Mouse (Mus musculus): ENCODE data around the gene Ryr1. TPM values are rescaled to one million over a fixed set of nuclear protein-coding genes. Genes with fewer than 3 reads are reported as not detected.

Ryr1 gene
- polyA plus RNA-seq (2016; fragmentation: Nextera tagmentation; extraction: Ambion mirVana) = 0.51 and 0.97 TPM in 2 replicates

GRCm38 (mm10) chr7:29124970-29125369 lies at the start of gene Ryr1:
Gene Ryr1, minus strand, starts transcription at chr7:29125179.
- DNase-seq (ENCODE audit: low spot score) = peak; percentile 71
- peaks cover 21% of the 10 kb centered on the region for H3K4me1 ChIP-seq (replicated peaks)
- H3K27ac ChIP-seq = peak within 1 kb of the TSS; percentile 78
- H3K27me3 ChIP-seq (ENCODE audit: insufficient read depth, poor library complexity, severe bottlenecking) = peaks cover 15% of the 10 kb centered on the region
- H3K4me3 ChIP-seq = peak within 1 kb of the TSS; percentile 61
- H3K36me3 ChIP-seq = no peaks in the 10 kb centered on the region
- under 1% methylated on average over 16 of the region's 16 CpGs for WGBS
- H3K9me3 ChIP-seq = no peaks in the 10 kb centered on the region

DNA sequence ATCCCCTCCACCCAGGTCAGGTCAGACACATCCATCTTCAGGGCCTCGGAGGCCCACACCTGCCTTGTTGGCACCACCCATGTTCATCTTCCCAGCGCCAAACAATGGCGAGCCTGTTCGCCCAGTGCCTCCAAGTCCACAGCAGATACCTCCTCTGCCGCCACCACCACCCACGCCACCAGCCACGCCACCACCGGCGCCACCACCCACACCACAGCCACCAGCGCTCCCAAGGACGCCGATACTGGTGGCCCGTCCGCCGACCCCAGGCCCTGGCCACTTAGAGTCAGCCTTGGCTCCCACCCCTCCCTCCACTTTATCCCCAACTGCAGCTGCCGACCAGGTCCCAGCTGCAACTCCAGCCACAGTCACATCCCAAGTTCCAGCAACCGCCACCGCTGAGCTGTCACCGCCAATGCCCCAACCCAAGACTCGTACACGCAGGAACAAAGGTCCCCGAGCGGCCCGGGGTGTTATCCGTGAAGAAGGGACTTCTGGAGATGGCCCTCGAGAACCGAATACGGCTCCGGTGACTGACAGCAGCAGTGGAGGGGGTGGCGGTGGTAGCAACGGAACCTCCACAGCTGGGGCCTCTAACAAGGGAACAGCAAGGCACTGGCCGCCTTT lies 47.5 kb upstream of the Ryr1 start:
- H3K4me3 ChIP-seq = peak overlapping the region; percentile 76

GRCm38 (mm10) chr7:29171562-29172097 lies 46.7 kb upstream of the Ryr1 start:
- Histone ChIP-seq H3K4me3 (peak overlapping the region; percentile 76), H3K9me3 (no peaks in the 10 kb centered on the region), H3K27ac (peak overlapping the region; percentile 94), H3K4me1 (replicated peaks) (peaks cover 67% of the 10 kb centered on the region), H3K36me3 (peaks cover 42% of the 10 kb centered on the region), H3K27me3 (ENCODE audit: insufficient read depth, poor library complexity, severe bottlenecking) (peaks cover 60% of the 10 kb centered on the region)
- DNase-seq (ENCODE audit: low spot score) = peak; percentile 39
- WGBS = 7% methylated on average over 34 of the region's 34 CpGs

More for the DNA sequence above, 47.5 kb upstream of the Ryr1 start:
- Histone ChIP-seq H3K27me3 (ENCODE audit: insufficient read depth, poor library complexity, severe bottlenecking) (peaks cover 54% of the 10 kb centered on the region), H3K27ac (peak overlapping the region; percentile 94; the same call in 1 of the 2 replicates), H3K4me1 (replicated peaks) (peaks cover 63% of the 10 kb centered on the region), H3K36me3 (peaks cover 49% of the 10 kb centered on the region), H3K9me3 (no peaks in the 10 kb centered on the region)
- 24% methylated on average over 32 of the region's 32 CpGs for WGBS
- peak; percentile 34 for DNase-seq (ENCODE audit: low spot score)

DNA sequence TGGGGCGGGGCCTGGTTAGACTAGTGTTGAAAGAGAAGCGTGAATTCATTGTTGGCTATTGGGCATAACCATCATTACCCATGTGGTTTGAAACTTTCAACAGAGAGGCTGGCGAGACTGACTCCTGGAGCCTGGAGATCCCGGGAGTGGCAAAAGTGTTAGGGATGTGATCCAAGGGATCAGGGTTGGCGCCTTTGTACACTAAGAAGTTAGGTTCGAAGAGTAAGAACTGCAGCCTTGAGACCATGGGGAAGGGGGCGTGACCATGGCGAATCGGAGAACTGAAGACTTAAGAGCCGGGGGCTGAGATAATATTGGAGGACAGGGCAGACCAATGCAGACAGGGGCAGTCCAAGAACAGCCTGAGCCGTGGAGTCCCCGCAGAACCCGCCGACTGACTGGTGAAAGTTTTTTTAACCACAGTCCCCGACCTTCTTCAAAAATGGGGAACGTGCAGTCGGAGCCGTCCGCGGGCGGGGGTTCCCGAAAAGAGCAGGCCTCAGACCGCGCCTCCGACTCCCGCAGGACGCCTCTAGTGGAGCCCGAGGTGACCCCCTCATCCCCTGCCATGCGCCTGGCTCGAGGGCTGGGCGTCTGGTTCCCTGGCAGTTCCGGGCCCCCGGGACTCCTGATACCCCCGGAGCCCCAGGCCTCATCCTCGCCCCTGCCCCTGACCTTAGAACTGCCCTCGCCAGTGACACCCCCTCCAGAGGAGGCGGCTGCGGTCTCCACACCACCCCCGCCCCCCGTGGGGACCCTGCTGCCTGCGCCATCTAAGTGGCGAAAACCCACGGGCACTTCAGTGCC lies 46.0 kb upstream of the Ryr1 start:
- peak overlapping the region; percentile 76 for H3K4me3 ChIP-seq
- no peaks in the 10 kb centered on the region for H3K9me3 ChIP-seq
- peaks cover 40% of the 10 kb centered on the region for H3K36me3 ChIP-seq
- peaks cover 63% of the 10 kb centered on the region for H3K27me3 ChIP-seq (ENCODE audit: insufficient read depth, poor library complexity, severe bottlenecking)
- peaks cover 67% of the 10 kb centered on the region for H3K4me1 ChIP-seq (replicated peaks)
- WGBS = 1% methylated on average over 43 of the region's 43 CpGs
- H3K27ac ChIP-seq = peak overlapping the region; percentile 94
- peak; percentile 68 for DNase-seq (ENCODE audit: low spot score)

GRCm38 (mm10) chr7:29170066-29170754 lies 45.2 kb upstream of the Ryr1 start, which contains the start of the genes Ggn and Spred3:
Gene Ggn, plus strand, starts transcription at chr7:29170210.
Gene Spred3, minus strand, starts transcription at chr7:29170411.
- peak; percentile 76 for DNase-seq (ENCODE audit: low spot score)
- H3K4me1 ChIP-seq (replicated peaks) = peaks cover 67% of the 10 kb centered on the region

DNA sequence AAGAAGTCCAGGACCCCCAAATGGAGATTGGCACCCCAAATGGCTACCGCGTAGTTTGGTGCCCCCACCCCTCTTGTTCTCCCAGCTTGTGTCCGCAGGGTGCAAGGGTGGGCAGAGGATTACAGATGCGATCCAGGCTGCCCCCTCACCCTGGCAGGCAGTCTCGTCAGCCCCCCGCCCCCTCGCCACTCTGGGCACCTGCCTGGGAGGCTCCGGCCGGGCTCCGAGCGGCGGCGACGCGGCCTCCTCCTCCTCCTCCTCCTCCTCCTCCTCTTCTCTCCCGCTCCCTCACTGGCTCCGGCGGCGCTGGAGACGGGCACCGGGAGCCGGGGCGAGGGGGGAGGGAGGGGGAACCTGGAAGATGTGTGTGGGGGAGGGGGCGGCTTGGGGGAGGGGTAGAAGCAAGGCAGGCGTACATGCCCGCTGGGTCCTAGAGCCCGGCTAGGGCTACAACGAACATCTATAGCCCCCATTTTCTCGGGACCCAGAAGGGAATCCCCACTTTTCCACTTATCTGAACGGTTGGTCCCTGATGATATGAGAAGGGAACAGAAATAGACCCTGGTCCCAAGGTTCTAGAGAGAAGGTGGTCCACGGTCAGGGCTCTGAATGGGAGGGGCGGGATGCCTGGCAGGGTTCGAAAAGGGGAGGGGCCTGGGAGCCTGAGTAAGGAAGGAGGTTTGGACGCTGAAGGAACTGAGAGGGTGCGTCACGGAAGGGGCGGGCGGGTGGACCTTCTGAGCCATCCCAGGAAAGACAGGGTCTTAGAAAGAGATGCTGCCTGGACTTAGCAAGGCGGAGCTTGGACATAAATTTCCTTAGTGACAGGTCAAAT lies 44.5 kb upstream of the Ryr1 start:
- peaks cover 67% of the 10 kb centered on the region for H3K4me1 ChIP-seq (replicated peaks)
- H3K27me3 ChIP-seq (ENCODE audit: insufficient read depth, poor library complexity, severe bottlenecking) = peaks cover 57% of the 10 kb centered on the region
- H3K27ac ChIP-seq = peak overlapping the region; percentile 94
- DNase-seq (ENCODE audit: low spot score) = peak; percentile 88
- H3K9me3 ChIP-seq = no peaks in the 10 kb centered on the region
- WGBS = 1% methylated on average over 33 of the region's 39 CpGs
- H3K4me3 ChIP-seq = peak overlapping the region; percentile 76
- peaks cover 25% of the 10 kb centered on the region for H3K36me3 ChIP-seq

More at GRCm38 (mm10) chr7:29170066-29170754, 45.2 kb upstream of the Ryr1 start, which contains the start of the genes Ggn and Spred3:
- peaks cover 63% of the 10 kb centered on the region for H3K27me3 ChIP-seq (ENCODE audit: insufficient read depth, poor library complexity, severe bottlenecking)
- H3K36me3 ChIP-seq = peaks cover 32% of the 10 kb centered on the region
- H3K27ac ChIP-seq = peak within 1 kb of the TSS; percentile 94
- under 1% methylated on average over 30 of the region's 30 CpGs for WGBS
- peak within 1 kb of the TSS; percentile 76 for H3K4me3 ChIP-seq
- H3K9me3 ChIP-seq = no peaks in the 10 kb centered on the region

- under 1% methylated on average over 14 of the region's 14 CpGs for WGBS
- peaks cover 67% of the 10 kb centered on the region for H3K4me1 ChIP-seq (replicated peaks)
These were observed 43.8 kb upstream of the Ryr1 start for GRCm38 (mm10) chr7:29168791-29169230.

DNA sequence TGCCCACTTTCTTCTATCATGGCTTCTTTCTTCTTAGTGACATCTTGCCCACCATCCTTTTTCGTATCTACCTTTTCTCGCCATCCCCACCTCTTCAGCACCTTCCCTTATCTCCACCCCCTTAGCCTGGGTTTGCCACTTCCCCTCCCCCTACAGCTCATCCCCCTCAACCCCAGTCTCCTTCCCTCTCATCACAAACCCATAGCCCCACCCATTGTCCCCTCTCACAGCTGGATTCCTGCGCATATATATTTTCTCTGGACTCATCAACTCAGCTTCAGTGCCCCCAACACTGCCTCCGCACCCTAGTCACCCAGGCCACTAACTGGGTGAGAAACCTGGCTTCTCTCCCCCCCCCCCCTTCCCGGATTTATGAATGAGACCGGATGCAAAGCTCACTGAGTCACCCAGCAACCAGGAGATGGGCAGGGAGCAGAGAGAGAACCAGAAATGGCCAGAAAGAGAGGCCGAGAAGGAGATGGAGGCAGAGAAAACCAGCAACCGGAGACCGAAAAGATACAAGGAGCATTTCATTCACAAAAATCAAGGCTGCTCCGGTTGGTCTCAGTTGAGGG lies 43.2 kb upstream of the Ryr1 start:
- peak overlapping the region; percentile 76 for H3K4me3 ChIP-seq
- peaks cover 45% of the 10 kb centered on the region for H3K27me3 ChIP-seq (ENCODE audit: insufficient read depth, poor library complexity, severe bottlenecking)
- H3K27ac ChIP-seq = peak overlapping the region; percentile 94
- peaks cover 62% of the 10 kb centered on the region for H3K4me1 ChIP-seq (replicated peaks)
- 2% methylated on average over 10 of the region's 10 CpGs for WGBS
- DNase-seq (ENCODE audit: low spot score) = peak; percentile 31
- no peaks in the 10 kb centered on the region for H3K9me3 ChIP-seq
- H3K36me3 ChIP-seq = peaks cover 20% of the 10 kb centered on the region

More at GRCm38 (mm10) chr7:29168791-29169230, 43.8 kb upstream of the Ryr1 start:
- peak; percentile 65 for DNase-seq (ENCODE audit: low spot score)
- peaks cover 51% of the 10 kb centered on the region for H3K27me3 ChIP-seq (ENCODE audit: insufficient read depth, poor library complexity, severe bottlenecking)
- H3K9me3 ChIP-seq = no peaks in the 10 kb centered on the region
- H3K27ac ChIP-seq = peak overlapping the region; percentile 94
- peak overlapping the region; percentile 76 for H3K4me3 ChIP-seq
- peaks cover 20% of the 10 kb centered on the region for H3K36me3 ChIP-seq

DNA sequence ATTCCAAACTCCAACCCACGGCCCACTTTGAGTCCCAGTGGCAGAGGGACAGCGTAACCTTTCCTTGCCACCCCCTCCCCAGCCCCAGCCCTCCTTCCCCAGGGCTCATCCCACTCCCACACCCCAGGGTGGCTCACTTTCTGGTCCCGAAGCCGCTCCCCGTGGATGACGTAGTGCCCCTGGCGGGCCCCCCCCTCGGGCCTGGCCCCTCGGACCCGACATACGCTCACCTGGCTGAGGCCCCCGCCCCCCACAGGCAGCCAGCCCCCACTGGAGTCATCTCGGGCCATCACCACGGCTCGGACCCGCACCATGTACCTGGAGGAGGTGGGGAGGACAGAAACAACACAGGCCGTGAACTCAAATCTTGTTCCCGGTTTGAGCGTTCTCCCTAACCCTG lies 42.7 kb upstream of the Ryr1 start:
- DNase-seq (ENCODE audit: low spot score) = no peak
- Histone ChIP-seq H3K27ac (peak overlapping the region; percentile 94), H3K36me3 (peaks cover 20% of the 10 kb centered on the region), H3K4me3 (peak overlapping the region; percentile 76), H3K27me3 (ENCODE audit: insufficient read depth, poor library complexity, severe bottlenecking) (peaks cover 39% of the 10 kb centered on the region), H3K9me3 (no peaks in the 10 kb centered on the region), H3K4me1 (replicated peaks) (peaks cover 62% of the 10 kb centered on the region)
- WGBS = 13% methylated on average over 19 of the region's 19 CpGs

- Histone ChIP-seq H3K9me3 (no peaks in the 10 kb centered on the region), H3K27ac (no peak overlapping the region), H3K27me3 (ENCODE audit: insufficient read depth, poor library complexity, severe bottlenecking) (peaks cover 49% of the 10 kb centered on the region), H3K4me3 (no peak overlapping the region), H3K36me3 (peaks cover 36% of the 10 kb centered on the region), H3K4me1 (replicated peaks) (peaks cover 39% of the 10 kb centered on the region)
- no peak for DNase-seq (ENCODE audit: low spot score)
- WGBS = 22% methylated on average over 9 of the region's 9 CpGs
These were observed 38.0 kb upstream of the Ryr1 start for GRCm38 (mm10) chr7:29162750-29163525.

DNA sequence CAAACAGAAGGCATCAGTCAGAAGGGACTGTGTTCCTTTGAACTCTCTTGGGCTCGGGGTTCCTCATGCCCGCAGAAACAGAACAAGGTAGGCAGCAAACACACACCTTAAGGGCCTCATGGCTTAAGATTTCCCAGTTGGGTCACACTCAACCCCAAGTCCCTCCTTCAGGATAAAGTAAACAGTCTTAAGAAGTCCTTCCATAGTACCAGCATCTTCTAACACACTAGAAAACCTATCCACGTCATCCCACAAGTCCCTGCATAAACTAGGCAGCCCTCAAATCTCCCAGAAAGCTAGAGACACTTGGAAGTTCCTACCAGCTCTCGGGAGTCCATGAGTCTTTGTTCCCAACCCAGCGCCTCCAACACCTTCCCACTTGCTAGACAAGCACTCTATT lies 37.3 kb upstream of the Ryr1 start:
- H3K27ac ChIP-seq = no peak overlapping the region
- no peak for DNase-seq (ENCODE audit: low spot score)
- H3K4me1 ChIP-seq (replicated peaks) = peaks cover 33% of the 10 kb centered on the region
- H3K27me3 ChIP-seq (ENCODE audit: insufficient read depth, poor library complexity, severe bottlenecking) = peaks cover 47% of the 10 kb centered on the region
- H3K36me3 ChIP-seq = peaks cover 36% of the 10 kb centered on the region
- no peak overlapping the region for H3K4me3 ChIP-seq
- 77% methylated on average over 5 of the region's 5 CpGs for WGBS
- H3K9me3 ChIP-seq = no peaks in the 10 kb centered on the region

All from hindbrain, embryonic 10.5 days (tissue).